Mouse (Mus musculus) limb, embryonic 12.5 days (tissue): ENCODE data around the gene Stard7. TPM values are rescaled to one million over a fixed set of nuclear protein-coding genes. Genes with fewer than 3 reads are reported as not detected.
"Not testable (repeated sequence)": the region's sequence is repeated elsewhere in the genome, so short reads cannot be mapped to it uniquely, and the experiment has no call there.

Experiments used
- ATAC-seq: fragments of 200-750 bp; cut with Nextera tagmentation; 2 replicates; pipeline ENCODE4 v1.8.0; 2017; ENCODE audit warnings: low read depth, moderate TSS enrichment; ENCODE audit not compliant: insufficient number of reproducible peaks, insufficient read depth, low FRiP score, low TSS enrichment
- H3K27ac ChIP-seq: fragments of 300-500 bp; sonication (generic); 2 replicates; pipeline ENCODE4 v1.5.1; 2016; ENCODE audit warnings: mild to moderate bottlenecking, moderate library complexity
- H3K27me3 ChIP-seq: fragments of 300-500 bp; sonication (generic); 2 replicates; pipeline ENCODE4 v1.6.1; 2016; ENCODE audit warnings: mild to moderate bottlenecking, moderate library complexity
- H3K36me3 ChIP-seq: fragments of 300-500 bp; sonication (generic); 2 replicates; pipeline ENCODE4 v1.6.1; 2016; ENCODE audit warnings: mild to moderate bottlenecking, moderate library complexity
- H3K4me1 ChIP-seq: fragments of 300-500 bp; sonication (generic); replicated peaks from 2 replicates; pipeline ENCODE4 v1.6.1; 2016
- H3K4me2 ChIP-seq: fragments of 300-500 bp; sonication (generic); 2 replicates; pipeline ENCODE4 v1.6.1; 2016; ENCODE audit warnings: mild to moderate bottlenecking, moderate library complexity
- H3K4me3 ChIP-seq: fragments of 300-500 bp; sonication (generic); replicated peaks from 2 replicates; pipeline ENCODE4 v1.5.1; 2016; ENCODE audit warnings: mild to moderate bottlenecking
- H3K9ac ChIP-seq: fragments of 300-500 bp; sonication (generic); replicated peaks from 2 replicates; pipeline ENCODE4 v1.6.1; 2016; ENCODE audit warnings: mild to moderate bottlenecking, moderate library complexity
- H3K9me3 ChIP-seq: fragments of 300-500 bp; sonication (generic); 2 replicates; pipeline ENCODE4 v1.6.1; 2016; ENCODE audit warnings: mild to moderate bottlenecking, moderate library complexity
- WGBS: fragments of 180-500 bp; shearing (Covaris S2); methylation state at CpG from one replicate; pipeline ENCODE4 v1.1.7; 2016; 5-methylcytosine and 5-hydroxymethylcytosine counted together
- polyA plus RNA-seq: library from polyadenylated mRNA; unstranded; fragments of >200 nt; fragmentation: Nextera tagmentation; extraction: Ambion mirVana; gene quantifications from 2 replicates; pipeline ENCODE4 v1.2.1, GENCODE M21; 2016

Stard7 gene
- polyA plus RNA-seq, 1 experiment from 2014 or later = 86.5 TPM

DNA sequence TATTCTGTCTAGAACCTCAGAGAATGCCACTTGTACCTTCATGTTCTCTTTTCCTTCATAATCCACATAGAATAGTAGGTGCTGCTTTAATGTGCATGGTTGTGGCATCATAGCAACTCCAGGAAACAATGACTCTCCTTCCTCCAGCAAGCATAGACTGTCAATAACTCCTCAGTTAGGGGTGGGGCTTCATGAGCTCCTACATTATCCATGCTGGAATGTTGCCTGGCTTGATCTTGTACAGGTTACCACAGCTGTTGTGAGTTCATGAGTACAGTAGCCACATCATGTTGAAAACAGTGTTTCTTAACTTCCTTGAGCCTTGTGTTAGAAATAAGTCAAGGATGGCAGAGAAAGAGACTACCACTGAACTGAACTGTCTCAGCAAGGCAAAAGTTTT, 8.1 kb downstream of the Stard7 start:
- Histone ChIP-seq H3K4me1 (no peaks in the 10 kb centered on the region), H3K4me2 (no peak overlapping the region), H3K9me3 (no peaks in the 10 kb centered on the region), H3K36me3 (no peaks in the 10 kb centered on the region), H3K27ac (no peak overlapping the region), H3K4me3 (no peak overlapping the region), H3K27me3 (no peaks in the 10 kb centered on the region), H3K9ac (no peak overlapping the region)
- ATAC-seq = no peak

DNA sequence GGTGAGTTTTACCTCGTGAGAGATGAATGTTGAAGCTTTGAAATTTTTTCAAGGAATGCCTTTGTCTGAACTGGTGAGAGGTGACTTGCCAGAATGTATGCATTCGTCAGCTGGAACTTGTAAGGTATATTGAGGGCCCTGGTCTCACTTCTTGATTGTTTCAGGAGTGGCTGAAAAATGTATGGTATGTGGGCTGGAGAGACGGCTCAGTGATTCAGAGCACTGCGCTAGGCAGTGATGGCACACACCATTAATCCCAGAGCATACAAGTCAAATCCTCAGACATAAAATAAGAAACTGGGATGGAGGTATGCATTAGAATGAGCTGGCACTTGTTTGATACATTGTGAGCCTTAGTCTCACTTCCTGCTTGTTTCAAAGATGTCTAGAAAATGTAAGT, 22.2 kb downstream of the Stard7 start:
- H3K4me3 ChIP-seq = no peak overlapping the region
- no peak for ATAC-seq
- peaks cover 86% of the 10 kb centered on the region for H3K36me3 ChIP-seq
- H3K4me2 ChIP-seq = no peak overlapping the region
- H3K9ac ChIP-seq = no peak overlapping the region
- H3K9me3 ChIP-seq = no peaks in the 10 kb centered on the region
- H3K27me3 ChIP-seq = no peaks in the 10 kb centered on the region
- no peaks in the 10 kb centered on the region for H3K4me1 ChIP-seq
- WGBS = 82% methylated on average over 4 of the region's 4 CpGs
- H3K27ac ChIP-seq = no peak overlapping the region

DNA sequence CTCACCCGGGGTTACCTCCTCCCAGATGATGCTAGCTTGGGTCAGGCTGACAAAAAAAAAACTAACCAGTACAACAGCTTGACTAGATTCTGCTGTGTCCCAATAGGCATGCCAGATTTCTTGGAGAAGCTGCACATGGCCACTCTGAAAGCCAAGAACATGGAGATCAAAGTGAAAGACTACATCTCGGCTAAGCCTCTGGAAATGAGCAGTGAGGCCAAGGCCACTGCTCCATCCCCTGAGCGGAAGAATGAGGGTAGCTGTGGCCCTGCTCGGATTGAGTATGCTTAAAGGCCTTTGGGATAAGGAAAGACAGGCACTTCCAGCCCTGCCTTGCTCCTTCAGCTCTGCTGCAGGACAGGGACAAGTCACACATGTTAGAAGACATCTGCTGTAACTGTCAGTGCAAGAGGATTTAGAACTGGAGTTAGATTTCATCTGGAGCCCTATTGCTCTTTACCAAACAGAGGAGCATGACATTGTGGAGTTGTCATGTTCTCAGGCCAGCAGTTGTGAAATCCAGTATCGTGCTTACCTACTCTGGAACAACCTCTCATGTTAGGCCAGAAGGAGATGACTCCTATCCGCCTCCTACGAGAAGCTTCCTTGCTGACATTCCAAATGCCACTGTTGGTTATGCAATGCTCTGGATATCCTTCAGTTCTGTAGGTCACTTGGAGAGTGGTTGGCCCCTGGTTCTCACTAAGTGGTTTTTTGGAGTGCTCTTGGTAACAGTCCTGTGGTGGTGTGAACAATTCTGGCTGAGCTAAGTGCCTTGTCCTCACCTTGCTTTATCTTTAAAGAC, 27.2 kb downstream of the Stard7 start:
- no peak for ATAC-seq
- WGBS = 93% methylated on average over 7 of the region's 7 CpGs
- H3K9me3 ChIP-seq = no peaks in the 10 kb centered on the region
- no peak overlapping the region for H3K27ac ChIP-seq
- H3K27me3 ChIP-seq = no peaks in the 10 kb centered on the region
- no peak overlapping the region for H3K4me3 ChIP-seq
- no peak overlapping the region for H3K9ac ChIP-seq
- H3K36me3 ChIP-seq = peaks cover 88% of the 10 kb centered on the region
- H3K4me2 ChIP-seq = no peak overlapping the region
- H3K4me1 ChIP-seq = no peaks in the 10 kb centered on the region; the same call in 1 of the 2 replicates

DNA sequence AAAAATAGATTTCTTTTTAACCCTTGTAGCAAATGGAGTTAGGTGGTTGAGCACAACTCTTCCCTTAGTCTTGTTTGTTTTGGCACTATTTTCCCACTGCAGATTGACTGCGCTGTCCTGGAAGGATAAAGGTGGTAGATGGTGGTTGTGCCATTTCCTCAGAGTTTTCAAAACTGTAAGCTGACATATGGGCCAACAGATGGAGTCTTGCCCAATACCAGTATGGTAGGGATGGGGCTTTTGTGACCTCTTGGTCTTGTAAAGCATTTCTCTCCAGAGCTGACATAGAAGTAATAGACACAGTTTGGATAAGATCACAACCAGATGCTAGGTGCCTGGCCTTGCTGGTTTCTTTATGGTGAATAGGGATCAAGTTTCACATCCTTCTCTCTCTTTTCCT, 28.0 kb downstream of the Stard7 start:
- Histone ChIP-seq H3K4me1 (no peaks in the 10 kb centered on the region; the same call in 1 of the 2 replicates), H3K27me3 (no peaks in the 10 kb centered on the region), H3K9me3 (no peaks in the 10 kb centered on the region), H3K36me3 (peaks cover 79% of the 10 kb centered on the region), H3K9ac (no peak overlapping the region), H3K27ac (0 out of 2 replicates have a peak overlapping the region, but pooled peaks have one; percentile 3), H3K4me2 (no peak overlapping the region), H3K4me3 (no peak overlapping the region)
- ATAC-seq = no peak
- WGBS = 95% methylated on average over 1 of the region's 1 CpGs

DNA sequence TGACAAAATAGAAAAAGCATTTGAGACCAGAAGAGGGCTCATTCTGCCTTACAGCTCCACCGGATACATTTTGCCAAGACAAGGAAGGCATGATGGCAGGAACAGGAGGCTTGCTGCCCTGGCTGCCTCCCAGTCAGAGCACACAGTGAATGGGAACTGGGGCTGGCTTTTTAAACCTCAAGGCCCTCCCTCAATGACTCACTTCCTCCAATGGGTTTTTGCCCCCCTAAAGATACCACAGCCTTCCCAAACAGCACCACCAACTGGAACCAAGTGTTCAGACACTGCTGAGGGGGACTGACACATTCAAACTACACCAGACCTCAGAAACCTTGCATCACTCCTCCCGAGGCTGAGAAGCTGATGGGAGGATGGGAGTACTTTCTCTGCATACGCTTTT, 30.7 kb downstream of the Stard7 start:
- WGBS = 84% methylated on average over 3 of the region's 3 CpGs
- no peaks in the 10 kb centered on the region for H3K27me3 ChIP-seq
- peaks cover 55% of the 10 kb centered on the region for H3K36me3 ChIP-seq
- no peak for ATAC-seq
- H3K9ac ChIP-seq = no peak overlapping the region
- H3K27ac ChIP-seq = no peak overlapping the region
- H3K4me2 ChIP-seq = no peak overlapping the region
- H3K4me1 ChIP-seq = no peaks in the 10 kb centered on the region; the same call in 1 of the 2 replicates
- no peak overlapping the region for H3K4me3 ChIP-seq
- no peaks in the 10 kb centered on the region for H3K9me3 ChIP-seq

GRCm38 (mm10) chr2:127301883-127302282, 31.9 kb downstream of the Stard7 start:
- H3K4me3 ChIP-seq = no peak overlapping the region
- no peak overlapping the region for H3K27ac ChIP-seq
- H3K9me3 ChIP-seq = no peaks in the 10 kb centered on the region
- H3K9ac ChIP-seq = no peak overlapping the region
- ATAC-seq = no peak
- no peak overlapping the region for H3K4me2 ChIP-seq
- no peaks in the 10 kb centered on the region; the same call in 1 of the 2 replicates for H3K4me1 ChIP-seq
- peaks cover 43% of the 10 kb centered on the region for H3K36me3 ChIP-seq
- H3K27me3 ChIP-seq = no peaks in the 10 kb centered on the region
- 89% methylated on average over 3 of the region's 3 CpGs for WGBS

- H3K4me1 ChIP-seq, H3K4me3 ChIP-seq, H3K27ac ChIP-seq, H3K9ac ChIP-seq, H3K4me2 ChIP-seq, H3K9me3 ChIP-seq, ATAC-seq, H3K27me3 ChIP-seq: not testable (repeated sequence)
- peaks cover 20% of the 10 kb centered on the region for H3K36me3 ChIP-seq
- whole genome bisulfite sequencing = 94% methylated on average over 4 of the region's 4 CpGs
These were observed 34.2 kb downstream of the Stard7 start for GRCm38 (mm10) chr2:127304192-127304591.

DNA sequence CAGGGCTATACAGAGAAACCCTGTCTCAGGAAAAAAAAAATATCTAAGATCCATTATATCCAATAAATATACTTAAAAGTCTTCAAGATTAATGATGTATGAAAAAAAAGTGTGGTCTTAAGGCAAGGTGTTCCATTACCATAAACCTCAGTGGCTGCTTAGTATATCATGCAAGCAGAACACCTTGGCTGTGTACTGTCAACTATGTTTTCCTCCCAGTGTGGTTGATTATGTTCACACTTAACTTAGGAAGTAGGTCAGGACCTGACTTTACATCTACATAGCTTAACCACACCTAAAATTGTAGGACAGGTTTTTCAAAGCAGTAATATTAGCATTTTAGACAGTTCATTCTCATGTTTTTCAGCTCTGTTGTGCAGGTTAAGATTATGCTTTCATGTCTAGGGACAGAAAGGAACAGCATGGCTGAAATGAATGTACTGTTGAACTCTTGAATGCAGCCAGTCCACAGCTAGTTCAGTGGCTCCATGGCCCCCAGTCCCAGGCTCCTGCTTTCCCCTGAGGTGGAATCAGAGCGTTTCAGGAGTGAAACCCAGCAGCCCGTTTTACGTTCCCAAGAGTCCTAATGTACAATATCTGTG, 34.7 kb downstream of the Stard7 start:
- Histone ChIP-seq H3K4me2 (no peak overlapping the region), H3K9ac (no peak overlapping the region), H3K27me3 (no peaks in the 10 kb centered on the region), H3K9me3 (no peaks in the 10 kb centered on the region), H3K36me3 (peaks cover 15% of the 10 kb centered on the region), H3K4me3 (no peak overlapping the region), H3K27ac (no peak overlapping the region), H3K4me1 (no peaks in the 10 kb centered on the region)
- WGBS = 79% methylated on average over 3 of the region's 3 CpGs
- no peak for ATAC-seq

- no peak overlapping the region for H3K4me2 ChIP-seq
- H3K4me3 ChIP-seq = no peak overlapping the region
- no peaks in the 10 kb centered on the region for H3K4me1 ChIP-seq
- no peaks in the 10 kb centered on the region for H3K9me3 ChIP-seq
- no peak overlapping the region for H3K9ac ChIP-seq
- peaks cover under 1% of the 10 kb centered on the region; the same call in 1 of the 2 replicates for H3K36me3 ChIP-seq
- ATAC-seq = no peak
- no peaks in the 10 kb centered on the region for H3K27me3 ChIP-seq
- no peak overlapping the region for H3K27ac ChIP-seq
These were observed 36.1 kb downstream of the Stard7 start for GRCm38 (mm10) chr2:127306123-127306522.

GRCm38 (mm10) chr2:127307179-127307578, 37.2 kb downstream of the Stard7 start:
- Histone ChIP-seq H3K4me2 (no peak overlapping the region), H3K9me3 (no peaks in the 10 kb centered on the region), H3K36me3 (no peaks in the 10 kb centered on the region), H3K9ac (no peak overlapping the region), H3K27me3 (no peaks in the 10 kb centered on the region), H3K4me3 (no peak overlapping the region), H3K27ac (no peak overlapping the region), H3K4me1 (no peaks in the 10 kb centered on the region)
- no peak for ATAC-seq
- 37% methylated on average over 3 of the region's 3 CpGs for WGBS

DNA sequence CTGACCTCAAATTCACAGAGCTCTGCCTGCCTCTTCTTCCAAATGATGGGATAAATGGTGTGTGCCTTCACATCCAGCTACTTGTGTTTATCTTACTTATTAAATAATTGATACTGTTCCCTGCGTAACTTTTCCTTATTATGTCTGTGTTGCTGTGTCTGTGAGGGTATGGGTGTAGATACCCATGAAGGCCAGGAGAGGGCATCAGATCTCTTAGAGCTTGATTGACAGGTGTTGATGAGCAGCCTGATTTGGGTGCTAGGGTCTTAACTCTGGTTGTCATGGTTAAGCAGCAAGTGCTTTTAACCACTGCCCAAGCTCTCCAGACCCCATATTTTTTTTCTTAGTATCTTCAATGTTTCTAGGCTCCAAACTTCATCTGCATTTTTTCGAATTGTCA, 38.6 kb downstream of the Stard7 start:
- ATAC-seq = no peak
- 90% methylated on average over 2 of the region's 2 CpGs for WGBS

DNA sequence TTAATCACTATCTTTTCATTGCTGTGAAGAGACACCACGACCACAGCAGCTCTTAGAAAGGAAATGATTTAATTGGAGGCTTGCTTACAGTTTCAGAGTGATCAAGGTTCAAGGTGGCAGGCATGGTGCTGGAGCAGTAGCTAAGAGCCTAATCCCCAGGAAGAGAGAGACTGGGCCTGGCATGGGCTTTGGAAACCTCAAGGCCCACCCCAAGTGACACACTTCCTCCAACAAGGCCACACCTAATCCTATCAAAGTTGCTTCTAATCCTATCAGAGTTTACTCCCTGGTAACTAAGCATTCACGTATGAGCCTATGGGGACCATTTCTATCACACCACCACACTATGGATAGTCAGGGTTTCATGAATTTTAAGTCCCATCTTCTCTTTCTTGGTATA, 40.2 kb downstream of the Stard7 start:
- ATAC-seq = no peak
- no peaks in the 10 kb centered on the region for H3K4me1 ChIP-seq
- H3K36me3 ChIP-seq = no peaks in the 10 kb centered on the region
- H3K9ac ChIP-seq = no peak overlapping the region
- H3K27ac ChIP-seq = no peak overlapping the region
- H3K4me3 ChIP-seq = no peak overlapping the region
- H3K4me2 ChIP-seq = no peak overlapping the region
- no peaks in the 10 kb centered on the region for H3K9me3 ChIP-seq
- H3K27me3 ChIP-seq = no peaks in the 10 kb centered on the region
- 55% methylated on average over 2 of the region's 2 CpGs for WGBS

More for the DNA sequence above, 38.6 kb downstream of the Stard7 start:
- Histone ChIP-seq H3K9me3 (no peaks in the 10 kb centered on the region), H3K4me1 (no peaks in the 10 kb centered on the region), H3K4me3 (no peak overlapping the region), H3K36me3 (no peaks in the 10 kb centered on the region), H3K27me3 (no peaks in the 10 kb centered on the region), H3K9ac (no peak overlapping the region), H3K27ac (no peak overlapping the region), H3K4me2 (no peak overlapping the region)
